Mouse (Mus musculus) telencephalon, adult 2 months (tissue): Measurements from ENCODE around the gene Gm6812.
"Not testable (repeated sequence)": the region's sequence is repeated elsewhere in the genome, so short reads cannot be mapped to it uniquely, and the experiment has no call there.

Experiments
- DNase-seq: peaks from one replicate; pipeline ENCODE4 v3.0.0-alpha.2; 2011; ENCODE audit warnings: low read depth, low spot score

Gm6812 gene

DNA sequence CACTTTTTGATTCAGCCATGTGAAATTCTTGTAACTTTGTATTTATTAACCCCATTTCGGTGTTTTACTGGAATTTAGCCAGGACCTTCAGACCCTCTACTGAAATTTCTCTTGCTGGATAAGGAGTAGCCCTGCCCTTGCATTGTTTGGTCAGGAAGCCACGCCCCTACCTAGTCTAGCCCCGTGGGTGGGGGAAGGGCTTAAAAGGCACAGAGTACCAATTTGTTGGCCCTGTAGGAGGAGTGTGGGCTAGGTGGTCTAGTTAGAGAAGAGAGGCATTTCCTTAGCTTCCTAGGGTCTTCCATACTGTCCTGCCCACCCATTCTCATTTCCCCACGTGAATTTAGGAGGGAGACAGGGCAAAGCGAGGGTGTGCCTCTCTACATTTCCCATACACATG lies at the start of gene Gm6812:
TSS of gene Gm6812 (minus strand) at position 101 of the 400 bp plus-strand sequence.
- not testable (repeated sequence) for DNase-seq

DNA sequence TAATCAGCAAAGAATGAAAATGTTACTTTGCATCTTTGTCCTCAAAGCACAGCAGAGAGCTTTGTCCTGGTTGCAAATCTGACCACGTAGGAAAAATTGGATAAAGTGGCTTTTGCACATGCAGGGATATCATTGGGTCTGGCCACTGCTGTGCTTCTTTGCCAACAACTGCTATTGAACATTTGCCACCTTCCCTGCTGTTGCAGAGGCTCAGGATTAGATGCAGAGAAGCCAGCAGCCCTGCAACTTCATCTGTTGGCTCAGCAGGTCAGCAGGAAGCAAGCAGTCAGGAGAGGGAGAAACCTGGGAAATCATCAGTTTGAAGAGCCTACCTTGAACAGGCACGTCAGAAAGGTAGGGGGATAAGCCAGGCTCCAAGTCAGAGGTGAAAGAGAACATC lies 27.7 kb downstream of the Gm6812 start:
- DNase-seq, result no peak
